Mouse (Mus musculus) megakaryocyte, embryonic 14.5 days (primary cell): Measurements from ENCODE around the gene Ptpn14.

Experiments used
- FLI1 ChIP-seq: IDR thresholded peaks from 2 replicates; pipeline ENCODE4 v1.6.1; 2012; ENCODE audit warnings: low read length, inconsistent platforms, mixed read lengths
- GATA1 ChIP-seq: IDR thresholded peaks from 3 replicates; pipeline ENCODE4 v1.6.1; 2012; ENCODE audit warnings: mixed read lengths, low read length, inconsistent platforms, borderline replicate concordance

- TF ChIP-seq GATA1 (no peak), FLI1 (no peak)
Measured at GRCm38 (mm10) chr1:189727884-189728783, at the start of gene Ptpn14.
